Mouse (Mus musculus): ENCODE results near the gene Grid2.

- no peak for TF ChIP-seq CTCF (conservative IDR thresholded peaks at IDR 0.05; ENCODE audit: low read length)
- no peak for TF ChIP-seq NANOG (IDR thresholded peaks at IDR 0.05; ENCODE audit: borderline replicate concordance, low read length)
Measured at GRCm38 (mm10) chr6:64114594-64114993, 858.9 kb downstream of the Grid2 start.

All from E14TG2a.4 (cell line).